Mouse (Mus musculus) megakaryocyte, embryonic 14.5 days (primary cell): ENCODE data around the gene Zbtb45. TPM values are rescaled to one million over a fixed set of nuclear protein-coding genes. Genes with fewer than 3 reads are reported as not detected.

ENCODE experiments used
- H3K27me3 ChIP-seq: replicated peaks from 2 replicates; pipeline ENCODE3; 2012; ENCODE audit warnings: inconsistent platforms
- H3K36me3 ChIP-seq: replicated peaks from 2 replicates; pipeline ENCODE3; 2012; ENCODE audit warnings: low read length, inconsistent platforms, mixed read lengths
- H3K4me1 ChIP-seq: 2 replicates; pipeline ENCODE4 v1.6.1; 2012; ENCODE audit warnings: inconsistent platforms
- H3K4me3 ChIP-seq: replicated peaks from 2 replicates; pipeline ENCODE3; 2012; ENCODE audit warnings: moderate library complexity, mild to moderate bottlenecking, inconsistent platforms
- H3K9me3 ChIP-seq: 2 replicates; pipeline ENCODE4 v1.6.1; 2012; ENCODE audit warnings: inconsistent platforms
- FLI1 ChIP-seq: IDR thresholded peaks from 2 replicates; pipeline ENCODE4 v1.6.1; 2012; ENCODE audit warnings: low read length, inconsistent platforms, mixed read lengths
- GATA1 ChIP-seq: IDR thresholded peaks from 3 replicates; pipeline ENCODE4 v1.6.1; 2012; ENCODE audit warnings: mixed read lengths, low read length, inconsistent platforms, borderline replicate concordance
- polyA plus RNA-seq: library from polyadenylated mRNA; stranded (reverse); fragments of >175 nt; gene quantifications from 2 replicates; pipeline ENCODE4 v1.2.3, GENCODE M21; 2012; ENCODE audit warnings: low replicate concordance; ENCODE audit not compliant: insufficient read depth

Gene Zbtb45
- polyA plus RNA-seq, 1 experiment = 52.8 TPM

- H3K4me1 ChIP-seq = peaks cover 11% of the 10 kb centered on the region
- TF ChIP-seq GATA1 (no peak), FLI1 (no peak)
- H3K4me3 ChIP-seq = no peak overlapping the region
- H3K27me3 ChIP-seq = peaks cover 1% of the 10 kb centered on the region
- peaks cover 18% of the 10 kb centered on the region for H3K36me3 ChIP-seq
- no peaks in the 10 kb centered on the region for H3K9me3 ChIP-seq
Observed at GRCm38 (mm10) chr7:12985724-12986123, 24.1 kb downstream of the Zbtb45 start.

GRCm38 (mm10) chr7:12980291-12980690 lies 29.5 kb downstream of the Zbtb45 start:
- H3K36me3 ChIP-seq = peaks cover 21% of the 10 kb centered on the region
- H3K9me3 ChIP-seq = no peaks in the 10 kb centered on the region
- H3K4me1 ChIP-seq = peaks cover 30% of the 10 kb centered on the region
- H3K4me3 ChIP-seq = no peak overlapping the region
- H3K27me3 ChIP-seq = no peaks in the 10 kb centered on the region
- TF ChIP-seq FLI1 (no peak), GATA1 (no peak)

GRCm38 (mm10) chr7:12979776-12980175 lies 30.1 kb downstream of the Zbtb45 start:
- peak overlapping the region; percentile 30 for H3K4me3 ChIP-seq
- TF ChIP-seq GATA1 (no peak), FLI1 (no peak)

GRCm38 (mm10) chr7:12978931-12979722 lies 30.7 kb downstream of the Zbtb45 start:
- Histone ChIP-seq H3K9me3 (no peaks in the 10 kb centered on the region), H3K36me3 (peaks cover 21% of the 10 kb centered on the region), H3K27me3 (no peaks in the 10 kb centered on the region), H3K4me1 (peaks cover 30% of the 10 kb centered on the region), H3K4me3 (peak overlapping the region; percentile 95)
- no peak for TF ChIP-seq FLI1
- no peak for TF ChIP-seq GATA1

More at GRCm38 (mm10) chr7:12979776-12980175, 30.1 kb downstream of the Zbtb45 start:
- Histone ChIP-seq H3K27me3 (no peaks in the 10 kb centered on the region), H3K36me3 (peaks cover 21% of the 10 kb centered on the region), H3K4me1 (peaks cover 30% of the 10 kb centered on the region), H3K9me3 (no peaks in the 10 kb centered on the region)

GRCm38 (mm10) chr7:12977682-12978389 lies 32.0 kb downstream of the Zbtb45 start, which contains the start of gene Zfp446:
Zfp446 (plus strand) TSS chr7:12977848.
- TF ChIP-seq GATA1 = no peak
- TF ChIP-seq FLI1 = no peak
- Histone ChIP-seq H3K4me3 (peak within 1 kb of the TSS; percentile 95), H3K9me3 (no peaks in the 10 kb centered on the region), H3K27me3 (no peaks in the 10 kb centered on the region), H3K36me3 (peaks cover 28% of the 10 kb centered on the region), H3K4me1 (peaks cover 30% of the 10 kb centered on the region)

GRCm38 (mm10) chr7:12970906-12971305 lies 38.9 kb downstream of the Zbtb45 start:
- Histone ChIP-seq H3K27me3 (no peaks in the 10 kb centered on the region), H3K9me3 (no peaks in the 10 kb centered on the region), H3K4me1 (peaks cover 61% of the 10 kb centered on the region), H3K36me3 (peaks cover 57% of the 10 kb centered on the region), H3K4me3 (peak overlapping the region; percentile 30)
- TF ChIP-seq FLI1 = no peak
- no peak for TF ChIP-seq GATA1

GRCm38 (mm10) chr7:12966104-12966845 lies 43.6 kb downstream of the Zbtb45 start:
- no peaks in the 10 kb centered on the region for H3K27me3 ChIP-seq
- H3K36me3 ChIP-seq = peaks cover 31% of the 10 kb centered on the region
- H3K4me3 ChIP-seq = peak overlapping the region; percentile 93
- peaks cover 76% of the 10 kb centered on the region for H3K4me1 ChIP-seq
- TF ChIP-seq GATA1 = no peak
- no peak for TF ChIP-seq FLI1
- H3K9me3 ChIP-seq = no peaks in the 10 kb centered on the region

- Histone ChIP-seq H3K4me1 (peaks cover 76% of the 10 kb centered on the region), H3K27me3 (no peaks in the 10 kb centered on the region)
- TF ChIP-seq FLI1 = no peak
- TF ChIP-seq GATA1 = no peak
Observed at GRCm38 (mm10) chr7:12965678-12966091, 44.1 kb downstream of the Zbtb45 start, which contains the start of gene Zfp324. Zfp324 (plus strand) TSS chr7:12965838.

GRCm38 (mm10) chr7:12961511-12962141 lies 48.2 kb downstream of the Zbtb45 start:
- no peaks in the 10 kb centered on the region for H3K27me3 ChIP-seq
- peaks cover 49% of the 10 kb centered on the region for H3K4me1 ChIP-seq
- TF ChIP-seq GATA1 = no peak
- no peak for TF ChIP-seq FLI1
- peak overlapping the region; percentile 95 for H3K4me3 ChIP-seq
- H3K9me3 ChIP-seq = no peaks in the 10 kb centered on the region
- no peaks in the 10 kb centered on the region for H3K36me3 ChIP-seq

More at GRCm38 (mm10) chr7:12965678-12966091, 44.1 kb downstream of the Zbtb45 start, which contains the start of gene Zfp324:
- H3K4me3 ChIP-seq = peak within 1 kb of the TSS; percentile 93
- H3K9me3 ChIP-seq = no peaks in the 10 kb centered on the region
- H3K36me3 ChIP-seq = peaks cover 26% of the 10 kb centered on the region
